Mouse (Mus musculus) ES-E14 (cell line): ENCODE data around the gene G6pc2.

ENCODE experiments used
- HCFC1 ChIP-seq: IDR thresholded peaks from 2 replicates; pipeline ENCODE4 v1.6.1; 2012; ENCODE audit warnings: low read length, inconsistent platforms, borderline replicate concordance; ENCODE audit not compliant: insufficient read depth
- MAFK ChIP-seq: IDR thresholded peaks from 2 replicates; pipeline ENCODE4 v1.6.1; 2014; ENCODE audit warnings: mild to moderate bottlenecking, low read depth, low read length, inconsistent platforms; ENCODE audit not compliant: insufficient read depth
- ZNF384 ChIP-seq: IDR thresholded peaks from 2 replicates; pipeline ENCODE4 v1.6.1; 2012; ENCODE audit warnings: low read depth, low read length, inconsistent platforms

GRCm38 (mm10) chr2:69275875-69276274 lies 65.0 kb downstream of the G6pc2 start:
- TF ChIP-seq ZNF384 (no peak), HCFC1 (no peak), MAFK (no peak)
